Mouse (Mus musculus): ENCODE data around the gene Cdca3.

- no peak for TF ChIP-seq POLR2A (IDR thresholded peaks at IDR 0.05; ENCODE audit: control insufficient read depth, low read depth, low read length)
- TF ChIP-seq CTCF (IDR thresholded peaks at IDR 0.05; ENCODE audit: control insufficient read depth, insufficient read depth, insufficient replicate concordance, low read depth, low read length) = no peak
Observed at GRCm38 (mm10) chr6:124863125-124863657, 33.8 kb downstream of the Cdca3 start.

Measured in testis, adult 2 months (tissue).